ENCODE assay signal across 7 mouse cellular contexts in genomic region chr15:63532337-63533055, GRCm38 (mm10).
A peak's percentile ranks its signal among the peaks of the same experiment; 100 is the strongest.
DNase-seq lines count a peak whose midpoint lies in the region; ATAC-seq lines count a peak whose summit lies in the region.

No protein-coding gene starts in this region.

- no peak overlapping the region for H3K27ac ChIP-seq in embryonic facial prominence, embryonic 14.5 days (replicated peaks; ENCODE audit: low read depth, low read length)

- no peaks in the 10 kb centered on the region for H3K4me1 ChIP-seq in embryonic facial prominence, embryonic 14.5 days (ENCODE audit: control insufficient read depth, insufficient read depth, low read length)

- peak; percentile 47; the same call in 1 of the 2 replicates for ATAC-seq in embryonic facial prominence, embryonic 14.5 days (ENCODE audit: low read depth)
- ATAC-seq in megakaryocyte progenitor cell, adult 5-6 weeks (replicated peaks; ENCODE audit: poor library complexity) = no peak

- DNase-seq in embryonic facial prominence, embryonic 14.5 days (ENCODE audit: low spot score) = peak; percentile 46
- DNase-seq in frontal cortex, postnatal 36 days (ENCODE audit: low spot score in 2 of 2) = peak; percentile 20 to 38
- DNase-seq in left cerebral cortex, postnatal 10 days (ENCODE audit: extremely low spot score in 1 of 2, low spot score in 2 of 2) = peak; percentile 25 to 57
- peak; percentile 63 for DNase-seq in retina, postnatal 1 day
- no peak for DNase-seq in natural killer cell, adult 2 months (ENCODE audit: low spot score in 2 of 2)
- no peak for DNase-seq in ovary, postnatal 36 days (ENCODE audit: low spot score)

- 62% methylated on average over 12 of the region's 12 CpGs for whole genome bisulfite sequencing in embryonic facial prominence, embryonic 14.5 days

- H3K4me3 ChIP-seq in embryonic facial prominence, embryonic 14.5 days (ENCODE audit: low read depth, low read length) = no peak overlapping the region

- no peaks in the 10 kb centered on the region for H3K27me3 ChIP-seq in embryonic facial prominence, embryonic 14.5 days (replicated peaks; ENCODE audit: control insufficient read depth, insufficient read depth, low read length)

- no peaks in the 10 kb centered on the region for H3K9me3 ChIP-seq in embryonic facial prominence, embryonic 14.5 days (ENCODE audit: control insufficient read depth, low read length)

- H3K36me3 ChIP-seq in embryonic facial prominence, embryonic 14.5 days (ENCODE audit: control insufficient read depth, insufficient read depth, low read length) = no peaks in the 10 kb centered on the region

- no peak overlapping the region for H3K4me2 ChIP-seq in embryonic facial prominence, embryonic 14.5 days (ENCODE audit: low read depth, low read length)

- no peak overlapping the region for H3K9ac ChIP-seq in embryonic facial prominence, embryonic 14.5 days (ENCODE audit: low read depth, low read length)

- intact Hi-C loops in left cerebral cortex, postnatal 10 days (cut with DNase I) = no loop called here

Comparison
In these comparisons a context has a peak if more than half of its experiments do, and no peak if none do; other contexts are left out.
1. DNase-seq: peak in embryonic facial prominence, embryonic 14.5 days (single experiment), frontal cortex, postnatal 36 days (2 of 2), left cerebral cortex, postnatal 10 days (2 of 2) and retina, postnatal 1 day (single experiment); none in natural killer cell, adult 2 months (0 of 2) and ovary, postnatal 36 days (single experiment).